Mouse (Mus musculus): Measurements from ENCODE around the gene Clpsl2. TPM values are rescaled to one million over a fixed set of nuclear protein-coding genes. Genes with fewer than 3 reads are reported as not detected.

Gene Clpsl2
- total RNA-seq (2021) (not detected), polyA plus RNA-seq (2012; rRNA removed) (not detected in 2 replicates)
- long read RNA-seq = 0 reads

DNA sequence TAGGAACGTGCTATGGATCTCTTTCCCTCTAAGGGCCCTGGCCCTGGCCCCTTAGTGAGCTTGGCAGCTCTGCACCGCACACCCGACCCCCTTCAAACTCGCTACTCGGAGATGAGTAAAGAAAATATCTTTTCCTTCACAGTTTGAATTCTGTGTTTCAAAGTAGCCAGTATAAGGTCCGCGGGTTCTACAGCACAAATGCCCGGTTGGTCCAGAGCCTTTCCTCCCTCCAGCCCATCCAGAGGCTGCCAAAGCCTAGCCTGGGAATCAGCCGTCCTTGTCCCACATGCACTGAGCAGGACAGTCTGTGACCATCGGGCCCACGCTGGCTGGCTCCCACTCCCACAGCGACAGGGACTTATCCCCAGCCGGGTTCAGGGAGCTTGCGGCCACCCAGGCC, at the start of gene Clpsl2:
Clpsl2 (plus strand) TSS at position 301 of the 400 bp plus-strand sequence.
- no peak for DNase-seq

DNA sequence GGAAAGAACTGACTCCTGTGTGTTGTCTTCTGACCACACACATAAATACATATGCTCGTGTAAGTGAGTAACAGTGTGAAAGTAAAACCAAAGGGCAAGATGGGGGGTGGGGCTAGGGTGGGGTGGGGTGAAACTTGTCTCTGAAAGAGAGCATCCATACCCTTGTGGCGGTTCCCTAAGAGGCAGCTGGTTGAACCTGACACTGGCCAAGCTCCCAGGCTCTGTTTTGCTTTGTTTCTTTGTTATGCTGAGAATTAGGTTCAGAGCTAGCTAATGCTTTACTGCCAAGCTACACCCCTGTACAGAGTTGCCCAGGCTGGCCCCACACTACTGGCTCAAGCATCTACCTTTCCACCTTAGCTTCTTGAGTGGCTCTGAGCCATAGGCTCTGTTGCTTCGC, 48.7 kb upstream of the Clpsl2 start:
- no peak for DNase-seq

DNA sequence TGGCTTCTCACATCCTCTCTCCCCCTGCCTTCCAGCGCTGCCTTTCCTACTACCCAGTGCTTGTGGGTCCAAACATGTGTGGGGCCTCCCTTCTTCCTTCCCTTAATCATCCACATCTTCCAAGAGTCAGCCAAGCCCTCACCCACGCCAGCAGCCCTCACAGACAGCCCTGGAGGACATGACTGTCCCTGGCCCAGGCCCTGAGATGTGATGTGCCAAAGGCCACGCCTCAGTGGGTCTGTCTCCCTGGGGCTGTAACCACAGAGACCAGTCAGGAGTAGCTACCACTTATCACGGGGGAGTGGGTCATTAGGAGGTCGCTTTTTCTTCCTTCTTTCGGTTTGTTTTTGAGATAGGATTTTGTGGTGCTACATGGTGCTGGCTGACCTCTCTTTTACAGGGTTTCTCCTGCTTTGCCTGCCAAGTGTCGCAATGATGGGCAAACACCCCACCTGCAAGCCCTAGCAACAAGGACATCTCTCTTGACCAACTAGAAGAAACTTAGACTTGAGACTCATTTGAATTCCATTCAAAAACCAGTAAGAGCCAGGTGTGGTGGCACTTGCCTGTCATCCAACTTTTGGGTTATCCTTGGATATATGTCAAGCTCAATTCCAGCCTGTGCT, 46.9 kb upstream of the Clpsl2 start:
- no peak for DNase-seq

DNA sequence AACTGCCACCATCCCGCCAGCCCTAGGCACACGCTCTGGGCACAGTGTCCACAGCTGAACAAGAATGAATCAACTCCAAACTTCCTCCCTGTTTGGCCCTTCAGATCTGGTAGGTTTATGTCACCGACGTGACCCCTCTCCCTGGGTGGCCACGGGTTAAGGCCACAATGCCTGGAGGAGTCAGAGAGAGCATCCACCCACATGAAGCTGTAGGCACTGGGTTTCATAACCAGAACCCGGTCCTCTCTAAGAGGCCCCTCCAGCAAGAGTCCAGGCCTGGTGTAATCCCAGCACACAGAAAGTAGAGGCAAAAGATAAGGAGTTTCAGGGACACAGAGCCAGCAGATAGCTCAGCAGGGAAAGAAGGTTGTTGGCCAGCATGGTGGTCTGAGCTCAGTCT, 45.0 kb upstream of the Clpsl2 start:
- DNase-seq = no peak

DNA sequence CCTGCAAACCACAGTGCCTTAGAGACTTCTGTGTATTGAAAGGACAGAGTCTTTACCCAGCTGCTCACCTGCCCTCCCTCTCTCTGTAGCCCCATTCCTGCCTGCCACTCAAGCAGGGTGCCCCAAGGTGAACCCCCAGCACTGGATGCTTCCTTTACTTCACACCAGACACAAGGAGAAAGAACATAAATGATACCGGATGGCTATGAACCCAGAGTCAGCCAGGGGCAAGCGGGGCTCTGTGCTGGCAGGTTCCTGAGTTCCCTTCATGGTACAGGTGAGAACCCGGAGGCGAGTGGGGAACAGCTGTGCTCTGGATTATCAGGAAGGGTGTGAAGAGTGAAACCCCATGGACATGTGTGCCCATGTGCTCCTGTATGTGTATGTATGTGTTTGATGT, 43.6 kb upstream of the Clpsl2 start:
- DNase-seq = no peak

DNA sequence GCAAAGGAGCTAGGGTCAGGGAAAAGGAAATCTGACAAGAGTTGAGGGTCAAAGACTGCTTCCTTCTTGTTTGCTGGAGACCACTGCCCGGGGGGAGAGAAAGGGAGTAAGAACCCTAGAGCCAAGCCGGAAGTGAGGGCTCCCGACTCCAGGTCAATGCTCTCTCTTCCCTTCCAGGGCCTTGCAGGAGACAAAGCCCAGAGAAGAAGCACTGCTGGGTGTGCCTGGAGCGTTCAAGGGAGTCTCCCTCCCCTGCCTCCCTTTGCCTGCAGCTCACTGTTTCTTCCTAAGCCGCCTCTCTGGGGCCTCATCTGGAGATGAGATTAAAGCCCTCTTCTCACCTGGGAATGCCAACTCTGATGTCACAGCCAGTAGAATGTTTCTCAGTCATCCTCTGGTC, 42.3 kb upstream of the Clpsl2 start:
- DNase-seq = no peak

DNA sequence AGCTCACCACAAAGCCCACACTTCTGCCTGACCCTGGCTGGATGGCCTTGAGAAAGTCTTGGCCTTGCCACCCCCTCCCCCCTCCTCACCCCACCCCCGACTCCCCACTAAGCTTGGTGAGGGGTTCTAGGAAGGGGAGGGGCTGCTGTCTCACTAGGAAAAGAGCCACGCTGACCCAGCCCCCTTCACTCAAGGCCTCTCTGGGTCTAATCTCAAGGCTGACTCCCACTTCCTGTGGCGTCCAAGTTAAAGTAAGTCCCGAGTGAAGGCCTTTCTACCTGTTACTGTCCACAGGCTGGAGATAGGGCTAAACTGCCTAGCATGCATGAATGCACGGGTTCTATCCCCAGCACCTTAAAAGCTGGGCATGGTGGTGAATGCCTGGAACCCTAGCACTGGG, 41.7 kb upstream of the Clpsl2 start:
- peak; percentile 49 for DNase-seq

DNA sequence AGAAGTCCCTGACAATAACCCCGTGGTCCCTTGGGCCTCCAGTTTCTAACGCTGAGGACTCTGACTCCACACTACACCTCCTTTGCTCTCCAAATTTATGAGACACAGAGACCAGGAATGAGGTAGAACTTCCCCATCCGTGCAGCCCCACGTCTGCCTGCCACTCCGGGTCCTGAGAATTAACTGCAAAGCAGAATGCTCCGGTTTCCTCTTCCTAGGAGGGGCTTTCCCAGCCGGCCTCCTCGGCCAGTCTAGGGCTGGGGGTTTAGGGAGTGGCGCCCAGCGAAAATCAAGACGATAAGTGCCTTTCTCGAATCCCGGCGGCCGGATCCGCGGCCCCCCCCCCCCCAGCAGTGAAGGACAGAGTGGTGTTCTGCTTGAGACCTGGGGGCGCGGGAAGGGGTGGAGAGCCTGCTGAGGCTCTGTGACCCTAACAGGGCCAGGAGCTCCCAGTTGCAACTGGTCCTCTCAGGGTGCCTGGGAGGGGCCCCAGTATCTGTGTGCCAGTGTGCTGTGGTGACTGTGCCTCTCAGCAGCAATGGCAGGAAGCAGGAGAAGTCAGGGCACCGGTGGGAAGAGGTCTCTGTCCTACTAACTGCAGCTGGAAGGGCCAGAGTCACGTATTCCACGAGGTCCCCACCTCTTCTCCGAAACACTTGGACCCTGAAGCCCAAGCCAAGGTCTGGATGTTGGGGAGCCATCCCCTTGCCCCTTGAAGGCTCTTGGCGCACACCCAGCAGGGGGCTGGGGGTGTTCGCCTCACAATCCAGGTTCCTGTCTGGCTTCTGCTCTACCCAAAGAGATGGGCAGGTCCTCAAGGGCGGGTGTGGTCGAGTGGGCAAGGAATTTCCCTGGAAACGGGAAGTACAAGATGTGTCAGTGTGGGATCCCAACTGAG, 38.5 kb upstream of the Clpsl2 start:
- DNase-seq = no peak

DNA sequence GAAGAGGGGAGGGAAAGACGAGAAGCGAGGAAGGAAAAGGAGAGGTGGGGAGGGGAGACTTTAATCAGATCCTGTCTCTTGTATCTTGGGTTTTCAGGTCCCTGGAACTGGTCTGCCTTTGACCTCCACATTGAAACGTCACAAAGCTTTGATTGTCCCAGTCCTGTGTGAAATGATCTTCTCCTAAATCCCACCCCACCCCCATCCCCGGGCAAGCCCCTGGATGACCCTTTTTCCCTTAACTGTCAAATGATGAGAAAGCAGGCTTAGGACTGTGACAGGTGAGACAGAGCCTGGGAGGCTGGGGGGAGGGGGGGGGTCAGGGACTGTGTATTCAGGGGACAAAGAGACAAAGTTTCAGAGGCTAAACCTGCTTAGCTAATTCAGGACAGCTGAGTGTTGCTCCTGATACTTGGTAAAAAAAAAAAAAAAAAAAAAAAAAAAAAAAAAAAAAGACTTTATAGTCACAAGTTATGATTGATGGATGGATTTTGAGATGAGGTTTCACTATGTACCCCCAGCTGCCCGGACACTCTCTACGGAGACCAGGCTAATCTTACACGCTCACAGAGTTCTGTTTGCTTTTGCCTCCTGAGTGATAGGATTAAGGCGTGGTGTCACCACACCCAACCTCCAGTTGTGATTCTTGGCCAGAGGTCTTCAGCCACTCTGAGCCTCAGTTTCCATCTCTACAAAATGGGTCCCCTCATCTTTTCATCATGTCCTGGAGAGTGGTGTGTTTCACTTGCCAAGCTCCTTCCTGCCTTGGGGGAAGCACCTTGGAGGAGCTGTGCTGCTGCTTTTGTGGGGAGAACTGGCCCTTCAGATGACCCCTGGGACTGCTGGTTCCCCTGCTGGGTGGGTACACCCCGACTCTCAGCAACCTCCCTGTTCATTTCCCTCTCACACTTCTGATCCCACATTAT, 37.3 kb upstream of the Clpsl2 start:
- DNase-seq = no peak

DNA sequence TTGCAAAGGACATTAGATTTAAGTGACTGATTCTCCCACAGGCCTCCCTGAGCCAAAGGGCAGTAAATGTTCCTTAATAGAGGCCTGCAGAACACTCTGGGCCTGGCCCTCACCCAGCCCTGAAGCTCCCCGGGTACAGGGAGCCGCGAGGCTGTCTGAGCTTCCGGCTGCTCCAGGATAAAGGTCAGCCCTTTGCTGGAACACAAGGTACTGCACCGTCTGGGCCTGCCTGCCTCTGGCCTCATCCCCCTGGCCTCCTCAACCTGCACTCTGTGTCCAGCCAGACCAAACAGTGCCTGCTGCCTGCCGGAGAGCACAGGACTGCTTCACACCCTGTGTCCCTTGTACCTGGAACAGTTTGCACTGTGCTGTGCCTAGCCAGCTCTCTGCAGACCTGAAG, 36.5 kb upstream of the Clpsl2 start:
- DNase-seq = peak; percentile 76

DNA sequence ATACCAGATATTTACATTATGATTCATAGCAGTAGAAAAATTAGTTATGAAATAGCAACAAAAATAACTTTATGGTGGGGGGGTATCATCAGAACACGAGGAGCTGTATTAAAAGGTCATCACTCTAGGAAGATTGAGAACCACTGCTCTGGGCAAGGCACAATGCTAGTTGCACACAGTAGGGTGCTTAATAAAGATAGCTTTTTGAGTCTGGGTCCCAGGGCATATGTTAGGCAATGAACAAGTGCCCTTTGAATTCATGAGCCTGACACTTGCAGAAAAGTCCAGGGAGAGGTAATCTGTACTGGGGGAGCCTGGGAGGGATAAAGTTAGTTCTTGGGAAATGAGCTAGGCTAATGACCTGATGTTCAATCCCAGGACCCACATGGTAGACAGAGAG, 35.9 kb upstream of the Clpsl2 start:
- no peak for DNase-seq

DNA sequence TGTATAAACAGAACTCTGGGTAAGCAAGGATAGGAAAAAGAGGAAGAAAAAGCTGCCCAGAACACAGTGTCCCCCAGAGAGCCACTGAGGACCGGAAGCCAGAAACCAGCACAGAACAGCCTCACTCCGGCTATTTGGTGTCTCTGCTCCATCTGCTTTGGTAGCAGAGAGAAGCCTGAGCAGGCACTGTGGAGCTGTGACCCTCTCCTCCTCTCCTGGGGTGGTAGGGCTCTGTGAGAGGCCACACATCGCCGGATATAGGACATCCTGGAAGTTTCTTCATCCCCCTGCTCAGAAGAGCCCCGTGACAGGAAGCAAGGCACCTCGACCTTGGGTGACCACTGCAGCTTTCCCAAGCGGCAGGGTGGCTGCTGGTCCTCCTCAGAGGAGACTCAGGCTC, 35.4 kb upstream of the Clpsl2 start:
- DNase-seq = peak; percentile 51

DNA sequence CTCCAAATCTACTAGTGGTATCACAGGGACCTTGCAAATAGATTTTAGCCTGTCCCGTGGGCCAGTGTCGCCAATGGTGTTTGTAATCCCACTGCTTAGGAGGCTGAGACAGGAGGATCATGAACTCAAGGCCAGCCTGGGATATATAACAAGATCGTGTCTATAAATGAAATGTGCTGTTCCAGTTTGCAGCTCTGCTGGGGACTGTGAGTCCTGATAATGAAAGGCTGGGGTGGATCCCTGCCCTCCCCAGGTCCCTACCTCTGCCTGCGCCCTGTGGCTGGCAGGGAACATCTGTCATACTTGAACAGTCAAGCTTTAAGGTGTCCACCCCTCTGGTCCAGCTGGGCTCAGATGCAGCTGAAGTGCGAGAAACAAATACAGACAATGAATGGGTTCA, 34.7 kb upstream of the Clpsl2 start:
- no peak for DNase-seq

DNA sequence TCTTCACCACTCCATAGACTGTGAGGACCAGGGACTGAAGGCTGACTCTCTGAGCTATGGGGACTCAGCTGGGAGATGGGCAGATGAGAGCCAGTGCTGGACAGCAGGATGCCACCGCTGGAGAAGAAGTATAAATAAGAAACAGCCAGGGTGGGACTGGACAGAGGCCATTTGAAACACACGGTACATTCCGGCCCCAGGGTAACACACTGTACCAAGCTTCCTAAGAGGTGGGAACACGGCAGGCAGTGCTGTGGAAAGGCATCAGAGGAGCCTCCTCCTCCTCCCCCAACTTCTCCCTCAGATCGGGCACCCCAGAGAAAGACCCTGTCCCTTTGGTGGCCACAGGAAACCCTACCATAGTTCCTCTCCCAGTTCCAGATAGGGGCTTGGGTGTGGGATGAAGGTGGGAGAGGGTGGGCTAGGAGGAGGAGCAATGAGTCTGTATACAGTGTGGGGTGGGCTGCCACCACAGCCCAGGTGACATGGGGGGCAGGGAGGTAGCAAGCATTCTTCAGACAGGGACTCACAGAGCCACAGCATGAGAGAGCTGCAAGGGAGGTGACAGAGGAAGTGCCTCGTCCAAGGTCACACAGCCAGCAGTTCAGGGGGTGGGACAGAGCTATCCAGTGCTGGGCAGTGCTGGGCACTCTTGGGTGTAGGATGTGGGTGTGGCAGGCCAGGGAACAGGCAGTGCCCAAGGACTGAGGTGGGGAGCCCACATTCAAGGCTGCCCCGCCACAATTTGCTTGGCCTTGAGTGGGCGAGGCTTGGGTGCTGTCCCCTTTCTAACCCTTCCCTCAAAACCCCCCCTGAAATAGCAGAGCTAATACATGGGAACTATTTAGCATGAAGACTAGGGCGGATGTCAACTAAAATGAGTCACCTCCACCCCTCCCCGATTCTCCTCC, 33.5 kb upstream of the Clpsl2 start:
- DNase-seq = peak; percentile 66

DNA sequence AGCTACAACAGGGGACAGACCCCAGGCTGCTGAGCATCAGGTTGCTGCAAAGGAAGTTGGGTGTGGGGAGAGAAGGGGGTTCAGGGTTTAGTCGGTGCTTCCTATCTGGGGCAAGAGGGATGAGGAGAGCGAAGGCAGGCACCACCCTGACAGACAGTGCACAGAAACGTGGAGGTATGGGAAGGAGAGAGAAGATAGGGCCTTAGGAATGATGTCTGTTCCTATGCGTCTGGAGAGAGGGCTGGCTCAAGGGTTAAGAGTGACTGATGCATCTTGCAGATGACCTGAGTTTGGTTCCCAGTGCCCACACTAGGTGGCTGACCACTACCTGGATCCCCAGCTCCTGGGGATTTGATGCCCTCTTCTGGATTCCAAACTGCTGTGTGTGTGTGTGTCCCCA, 32.3 kb upstream of the Clpsl2 start:
- no peak for DNase-seq

DNA sequence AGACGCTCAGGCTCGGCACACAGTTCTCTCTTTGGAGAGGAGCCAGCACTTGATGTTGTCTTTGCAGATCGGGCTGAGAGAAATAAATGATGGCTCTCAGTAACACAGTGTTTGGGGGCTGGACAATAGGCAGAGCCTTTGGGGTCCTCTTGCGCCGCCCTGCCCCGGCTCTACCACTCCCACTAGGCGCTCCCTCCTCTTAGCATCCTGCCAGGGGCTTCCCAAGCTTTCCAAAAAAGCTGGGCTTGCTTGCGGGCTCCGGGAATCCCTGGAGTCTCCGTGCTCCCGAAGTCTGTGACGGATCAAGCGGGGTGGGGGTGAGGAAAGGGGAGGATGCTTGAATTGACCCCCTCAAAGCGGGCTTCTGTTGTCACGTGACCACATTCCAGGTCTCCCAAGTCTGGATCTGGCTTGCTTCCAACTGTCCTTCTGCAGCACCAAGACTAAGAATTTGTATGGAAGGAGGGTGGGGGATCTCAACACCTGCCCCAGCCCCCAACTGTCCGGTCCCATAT, 31.7 kb upstream of the Clpsl2 start, which contains the start of gene Fkbp5:
Fkbp5 (minus strand) TSS at position 87 of the 515 bp plus-strand sequence.
- DNase-seq = peak; percentile 75

DNA sequence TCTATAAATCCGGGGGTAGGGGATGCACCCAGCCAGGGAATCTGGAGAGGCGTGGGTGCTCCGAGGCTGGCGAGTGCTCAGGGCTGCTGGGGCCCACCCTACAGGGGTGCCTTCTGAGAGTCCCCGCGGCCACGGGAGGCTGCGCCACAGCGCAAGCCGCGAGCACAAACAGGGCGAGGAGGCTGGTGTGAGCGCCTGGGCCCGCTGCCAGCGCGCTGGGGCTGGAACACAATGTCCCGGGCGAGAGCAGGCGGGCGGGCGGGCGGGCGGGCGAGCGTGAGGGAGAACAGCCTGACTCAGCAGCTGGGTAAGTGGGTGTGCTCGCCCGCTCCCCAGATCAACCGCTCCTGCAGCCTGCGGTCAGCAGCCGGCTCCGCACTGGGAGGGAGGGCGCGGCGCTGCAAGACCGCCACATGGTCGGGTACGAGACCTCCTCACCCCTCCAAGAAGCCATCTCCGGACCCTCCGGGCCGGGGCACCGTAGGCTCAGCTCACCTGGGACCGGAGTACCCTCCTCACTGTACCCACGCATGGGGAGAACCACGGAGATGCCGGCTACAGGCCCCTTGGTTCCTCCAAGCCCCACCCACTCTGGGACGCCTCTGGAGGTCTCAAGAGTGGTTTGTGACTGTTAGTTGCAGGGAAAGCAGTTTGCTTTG, 31.1 kb upstream of the Clpsl2 start:
- DNase-seq = peak; percentile 93

DNA sequence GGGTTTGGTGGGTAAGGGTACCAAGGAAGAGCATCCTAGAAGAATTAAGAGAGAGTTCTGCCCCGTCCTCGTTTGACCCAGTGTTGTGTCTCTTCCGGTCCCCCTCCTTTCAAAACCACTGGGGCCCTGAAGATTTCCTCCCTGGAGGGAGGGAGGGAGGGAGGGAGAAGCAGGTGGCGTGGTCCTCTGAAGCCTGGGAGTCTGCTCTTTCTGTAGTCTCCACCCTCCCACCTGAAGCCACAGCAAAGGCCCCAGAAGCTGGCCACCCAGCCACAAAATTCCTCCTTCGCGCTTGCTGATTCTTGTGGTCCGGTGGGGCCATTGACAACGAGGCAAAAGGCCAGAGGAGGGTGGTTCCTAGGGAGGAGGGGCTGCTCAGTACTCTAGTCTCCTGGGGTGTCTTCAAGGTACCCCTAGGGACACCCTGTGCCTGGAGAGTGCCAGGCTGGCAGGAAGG, 30.6 kb upstream of the Clpsl2 start:
- DNase-seq = peak; percentile 58

DNA sequence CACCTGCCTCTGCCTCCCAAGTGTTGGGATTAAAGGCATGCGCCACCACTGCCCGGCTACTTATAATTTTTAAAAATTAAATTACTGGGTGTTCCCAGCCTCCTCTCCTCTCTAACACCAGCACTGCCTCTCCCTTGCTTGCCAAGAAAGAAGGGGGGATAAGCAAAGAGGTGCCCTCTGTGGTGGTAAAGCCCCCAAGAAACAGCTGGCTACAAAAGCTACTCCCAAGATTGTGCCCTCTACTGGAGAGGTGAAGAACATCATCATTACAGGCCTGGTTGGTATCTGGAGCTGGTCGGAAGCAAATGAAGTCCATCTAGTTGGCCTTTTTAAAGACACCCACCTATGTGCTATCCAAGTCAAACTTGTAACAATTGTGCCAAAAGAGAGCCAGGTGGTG, 29.4 kb upstream of the Clpsl2 start:
- no peak for DNase-seq

DNA sequence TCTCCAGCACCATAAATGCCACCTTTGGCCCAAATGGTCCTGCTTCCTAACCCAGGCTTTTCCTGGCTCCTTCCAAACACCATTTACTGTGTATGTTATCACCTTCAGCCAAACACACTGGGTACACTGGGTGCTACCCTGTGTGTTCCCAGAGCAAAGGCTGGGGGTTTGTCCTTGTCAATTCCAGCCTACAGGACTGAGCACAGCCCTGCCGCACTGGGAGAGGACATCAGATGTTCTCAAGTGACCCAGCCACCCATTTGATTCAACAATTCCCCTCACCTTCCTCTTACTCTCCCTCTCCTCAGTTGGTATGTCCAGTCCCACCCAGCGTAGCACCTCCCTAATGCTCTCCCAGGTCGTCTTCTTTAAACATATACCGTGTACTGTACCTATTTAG, 28.6 kb upstream of the Clpsl2 start:
- no peak for DNase-seq

All from adrenal gland, adult 2 months (tissue).